Mouse (Mus musculus): ENCODE measurements around the gene Vezt. TPM values are rescaled to one million over a fixed set of nuclear protein-coding genes. Genes with fewer than 3 reads are reported as not detected.
A peak's percentile ranks its signal among the peaks of the same experiment; 100 is the strongest.

Gene Vezt
- total and polyA plus RNA-seq, 3 experiments = 9.5 to 13.5 TPM; not detected in 1

- Histone ChIP-seq H3K27me3 (ENCODE audit: control insufficient read depth in 1 of 2, insufficient read depth in 2 of 2, low read length in 2 of 2) (no peaks in the 10 kb centered on the region), H3K79me2 (ENCODE audit: control insufficient read depth, insufficient read depth, low read length, poor library complexity) (no peaks in the 10 kb centered on the region), H3K36me3 (ENCODE audit: control insufficient read depth in 1 of 2, insufficient read depth in 2 of 2, low read length in 2 of 2) (peaks cover 0 to 10% of the 10 kb centered on the region in 2 experiments; a peak in 2 of 4 replicates), H3K9me3 (replicated peaks; ENCODE audit: insufficient read depth, low read length) (no peaks in the 10 kb centered on the region), H3K4me1 (ENCODE audit: control insufficient read depth in 1 of 2, insufficient read depth in 2 of 2, low read length in 2 of 2) (peaks cover 4 to 11% of the 10 kb centered on the region in 2 experiments), H3K4me3 (ENCODE audit: control insufficient read depth in 1 of 2, insufficient read depth in 1 of 2, low read depth in 2 of 2, low read length in 2 of 2) (no peak overlapping the region), H3K27ac (ENCODE audit: control insufficient read depth, low read depth, low read length) (peak overlapping the region; percentile 28; the same call in 1 of the 2 replicates), H3K9ac (ENCODE audit: control insufficient read depth, low read depth, low read length, poor library complexity, severe bottlenecking) (no peak overlapping the region)
- DNase-seq (ENCODE audit: low read depth, low spot score) = peak; percentile 86
- TF ChIP-seq ETS1 (IDR thresholded peaks at IDR 0.05; ENCODE audit: low read depth, low read length) (0 out of 2 replicates have a peak, but pooled peaks have one; percentile 9), MEF2A (IDR thresholded peaks at IDR 0.05; ENCODE audit: extremely low read depth, insufficient replicate concordance, low read depth, low read length, poor library complexity, severe bottlenecking) (no peak), KAT2A (conservative IDR thresholded peaks at IDR 0.05; ENCODE audit: low read depth, low read length) (no peak), RCOR1 (IDR thresholded peaks at IDR 0.05; ENCODE audit: low read depth, low read length) (no peak; the same call in 1 of the 2 replicates), GATA1 (IDR thresholded peaks at IDR 0.05; ENCODE audit: low read depth, low read length) (peak; percentile 57), CTCF (IDR thresholded peaks at IDR 0.05 in 2 of 3, conservative IDR thresholded peaks at IDR 0.05 in 1 of 3; ENCODE audit: control insufficient read depth in 1 of 3, insufficient read depth in 1 of 3, low read depth in 2 of 3, low read length in 3 of 3, poor library complexity in 1 of 3, severe bottlenecking in 1 of 3) (no peak), TCF12 (IDR thresholded peaks at IDR 0.05; ENCODE audit: low read depth, low read length) (peak; percentile 48; the same call in 1 of the 2 replicates), USF1 (IDR thresholded peaks at IDR 0.05; ENCODE audit: low read depth, low read length) (no peak), EP300 (IDR thresholded peaks at IDR 0.05; ENCODE audit: low read depth in 1 of 2, low read length in 2 of 2) (peak; percentile 40 to 71), ZMIZ1 (IDR thresholded peaks at IDR 0.05; ENCODE audit: low read depth, low read length) (no peak), SMC3 (IDR thresholded peaks at IDR 0.05; ENCODE audit: low read depth, low read length) (no peak), TAL1 (IDR thresholded peaks at IDR 0.05; ENCODE audit: low read length) (peak; percentile 51), MAX (IDR thresholded peaks at IDR 0.05; ENCODE audit: low read length) (no peak)
Observed at GRCm38 (mm10) chr10:94072261-94072915, 36.8 kb upstream of the Vezt start.

- no peaks in the 10 kb centered on the region for H3K9me3 ChIP-seq (replicated peaks; ENCODE audit: insufficient read depth, low read length)
- DNase-seq (ENCODE audit: low read depth, low spot score) = no peak
Observed at GRCm38 (mm10) chr10:94071641-94072040, 36.0 kb upstream of the Vezt start.

More at GRCm38 (mm10) chr10:94071641-94072040, 36.0 kb upstream of the Vezt start:
- no peak overlapping the region for H3K4me3 ChIP-seq (ENCODE audit: control insufficient read depth in 1 of 2, insufficient read depth in 1 of 2, low read depth in 2 of 2, low read length in 2 of 2)
- peaks cover 0 to 10% of the 10 kb centered on the region in 2 experiments; a peak in 2 of 4 replicates for H3K36me3 ChIP-seq (ENCODE audit: control insufficient read depth in 1 of 2, insufficient read depth in 2 of 2, low read length in 2 of 2)
- TF ChIP-seq CHD2 (IDR thresholded peaks at IDR 0.05; ENCODE audit: low read length) (no peak), ZKSCAN1 (IDR thresholded peaks at IDR 0.05; ENCODE audit: low read depth, low read length) (no peak), SMC3 (IDR thresholded peaks at IDR 0.05; ENCODE audit: low read depth, low read length) (no peak), GATA1 (IDR thresholded peaks at IDR 0.05; ENCODE audit: low read depth, low read length) (no peak), MEF2A (IDR thresholded peaks at IDR 0.05; ENCODE audit: extremely low read depth, insufficient replicate concordance, low read depth, low read length, poor library complexity, severe bottlenecking) (no peak), JUND (IDR thresholded peaks at IDR 0.05; ENCODE audit: low read depth, low read length) (no peak), TBP (IDR thresholded peaks at IDR 0.05; ENCODE audit: low read depth, low read length) (no peak), USF1 (IDR thresholded peaks at IDR 0.05; ENCODE audit: low read depth, low read length) (no peak), GABPA (IDR thresholded peaks at IDR 0.05; ENCODE audit: low read depth, low read length) (no peak), MAFK (IDR thresholded peaks at IDR 0.05; ENCODE audit: borderline replicate concordance, low read depth, low read length) (no peak), POLR2AphosphoS2 (IDR thresholded peaks at IDR 0.05; ENCODE audit: low read length) (no peak), MYC (IDR thresholded peaks at IDR 0.05; ENCODE audit: low read depth, low read length) (no peak), USF2 (IDR thresholded peaks at IDR 0.05; ENCODE audit: borderline replicate concordance in 1 of 2, insufficient read depth in 1 of 2, low read depth in 1 of 2, low read length in 2 of 2) (no peak), RCOR1 (IDR thresholded peaks at IDR 0.05; ENCODE audit: low read depth, low read length) (no peak), TCF12 (IDR thresholded peaks at IDR 0.05; ENCODE audit: low read depth, low read length) (no peak), ETS1 (IDR thresholded peaks at IDR 0.05; ENCODE audit: low read depth, low read length) (no peak), EP300 (IDR thresholded peaks at IDR 0.05; ENCODE audit: low read depth in 1 of 2, low read length in 2 of 2) (no peak), ZMIZ1 (IDR thresholded peaks at IDR 0.05; ENCODE audit: low read depth, low read length) (no peak)
- H3K9ac ChIP-seq (ENCODE audit: control insufficient read depth, low read depth, low read length, poor library complexity, severe bottlenecking) = no peak overlapping the region
- H3K27me3 ChIP-seq (ENCODE audit: control insufficient read depth in 1 of 2, insufficient read depth in 2 of 2, low read length in 2 of 2) = no peaks in the 10 kb centered on the region
- no peak overlapping the region for H3K27ac ChIP-seq (ENCODE audit: control insufficient read depth, low read depth, low read length)
- H3K4me1 ChIP-seq (ENCODE audit: control insufficient read depth in 1 of 2, insufficient read depth in 2 of 2, low read length in 2 of 2) = peaks cover 4 to 11% of the 10 kb centered on the region in 2 experiments
- no peaks in the 10 kb centered on the region for H3K79me2 ChIP-seq (ENCODE audit: control insufficient read depth, insufficient read depth, low read length, poor library complexity)
